Mouse (Mus musculus): Measurements from ENCODE around the gene 2410002F23Rik. TPM values are rescaled to one million over a fixed set of nuclear protein-coding genes. Genes with fewer than 3 reads are reported as not detected.

Gene 2410002F23Rik
- polyA plus RNA-seq, 1 experiment from 2014 or later, result 198 TPM

DNA sequence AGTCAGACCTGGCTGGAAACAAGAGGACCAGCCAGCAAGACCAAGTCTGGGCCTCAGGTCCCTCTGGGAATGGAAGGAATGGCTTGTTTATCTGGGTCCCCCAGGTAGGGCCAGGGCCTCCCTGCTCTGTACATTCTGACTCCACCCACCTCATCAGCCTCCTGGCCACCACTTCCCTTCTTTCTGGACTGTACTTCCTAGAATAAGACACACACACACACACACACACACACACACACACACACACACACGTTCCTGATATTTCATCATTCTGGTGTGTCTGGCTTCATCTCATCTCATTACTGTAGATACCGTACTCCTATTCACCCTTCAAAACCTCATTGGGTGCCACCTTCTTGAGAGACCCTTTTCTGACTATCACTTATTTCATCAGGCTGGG is 22.9 kb downstream of the 2410002F23Rik start:
- Histone ChIP-seq H3K27ac (no peak overlapping the region), H3K4me3 (no peak overlapping the region), H3K36me3 (no peaks in the 10 kb centered on the region), H3K27me3 (replicated peaks) (peaks cover 25% of the 10 kb centered on the region), H3K4me2 (replicated peaks) (no peak overlapping the region), H3K4me1 (no peaks in the 10 kb centered on the region), H3K9ac (no peak overlapping the region), H3K9me3 (no peaks in the 10 kb centered on the region)
- 85% methylated on average over 2 of the region's 2 CpGs for WGBS
- no peak for ATAC-seq (ENCODE audit: low FRiP score, low read depth)

DNA sequence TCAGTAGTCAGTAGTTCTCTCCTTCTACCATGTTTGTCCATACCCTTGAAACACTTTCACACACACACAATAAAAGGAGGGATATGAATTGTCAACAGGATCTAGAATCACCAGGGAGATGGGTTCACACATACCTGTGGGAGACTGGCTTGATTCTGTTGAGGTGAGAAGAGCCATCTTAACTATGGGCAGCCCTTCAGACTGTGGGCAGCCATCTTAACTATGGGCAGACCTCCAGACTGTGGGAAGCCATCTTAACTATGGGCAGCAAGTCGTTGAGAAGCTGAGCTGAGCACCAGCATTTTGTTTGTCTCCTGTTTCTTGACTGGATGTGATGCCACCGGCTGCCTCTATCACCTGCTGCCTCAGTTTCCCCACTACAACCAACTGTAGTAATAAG is 24.8 kb downstream of the 2410002F23Rik start:
- H3K4me1 ChIP-seq, result no peaks in the 10 kb centered on the region
- H3K9ac ChIP-seq, result no peak overlapping the region
- H3K27ac ChIP-seq, result no peak overlapping the region
- no peaks in the 10 kb centered on the region for H3K9me3 ChIP-seq
- no peak overlapping the region for H3K4me3 ChIP-seq
- WGBS, result 71% methylated on average over 2 of the region's 2 CpGs
- H3K36me3 ChIP-seq, result no peaks in the 10 kb centered on the region
- peaks cover 32% of the 10 kb centered on the region for H3K27me3 ChIP-seq (replicated peaks)
- no peak overlapping the region for H3K4me2 ChIP-seq (replicated peaks)
- ATAC-seq (ENCODE audit: low FRiP score, low read depth), result no peak

DNA sequence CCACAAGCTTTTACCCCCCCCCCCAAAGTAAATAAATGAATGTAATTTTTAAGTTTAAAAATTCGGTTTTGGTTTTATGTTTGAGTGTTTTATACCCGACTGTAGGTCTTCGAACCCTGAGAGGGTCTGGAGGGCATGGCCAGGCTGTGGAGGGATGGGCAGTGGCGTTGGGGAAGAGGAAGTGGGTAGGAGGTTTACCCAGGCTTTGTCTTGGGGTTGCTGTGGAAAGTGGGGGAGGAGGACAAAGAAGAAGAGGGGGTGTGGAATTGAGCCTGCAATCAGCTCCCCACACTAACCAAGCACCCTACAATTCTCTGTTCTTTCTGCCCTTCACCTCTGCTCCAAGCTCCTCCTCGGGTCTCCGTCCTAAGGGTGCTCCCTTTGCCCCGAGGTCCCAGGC is 26.0 kb downstream of the 2410002F23Rik start:
- H3K9ac ChIP-seq, result no peak overlapping the region
- WGBS, result 85% methylated on average over 7 of the region's 7 CpGs
- no peaks in the 10 kb centered on the region for H3K36me3 ChIP-seq

DNA sequence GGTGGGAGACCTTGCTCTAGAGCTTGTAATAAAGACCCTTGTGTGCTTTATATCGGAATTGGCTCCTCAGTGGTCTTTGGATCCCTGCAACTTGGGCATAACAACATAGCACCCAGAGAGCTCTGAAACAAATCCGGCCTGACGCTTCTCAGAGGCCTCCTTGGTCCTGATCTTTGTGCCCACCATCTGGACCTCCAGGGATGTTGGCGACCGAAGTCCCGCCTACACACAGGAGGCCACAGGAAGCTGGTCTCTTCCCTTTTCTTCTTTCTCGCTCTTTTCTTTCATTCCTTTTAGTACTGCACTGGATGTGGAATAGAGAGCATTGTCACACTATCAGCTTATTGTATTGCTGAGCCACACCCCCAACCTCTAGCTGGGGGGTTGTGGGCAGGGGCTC is 26.9 kb downstream of the 2410002F23Rik start:
- Histone ChIP-seq H3K9ac (no peak overlapping the region), H3K27ac (no peak overlapping the region), H3K4me1 (no peaks in the 10 kb centered on the region), H3K4me2 (replicated peaks) (no peak overlapping the region), H3K27me3 (replicated peaks) (peaks cover 25% of the 10 kb centered on the region), H3K9me3 (no peaks in the 10 kb centered on the region), H3K4me3 (no peak overlapping the region), H3K36me3 (no peaks in the 10 kb centered on the region)
- no peak for ATAC-seq (ENCODE audit: low FRiP score, low read depth)
- WGBS, result 56% methylated on average over 7 of the region's 7 CpGs

More for the DNA sequence above, 26.0 kb downstream of the 2410002F23Rik start:
- H3K9me3 ChIP-seq, result no peaks in the 10 kb centered on the region
- H3K4me2 ChIP-seq (replicated peaks), result no peak overlapping the region
- H3K27ac ChIP-seq, result no peak overlapping the region
- no peak overlapping the region for H3K4me3 ChIP-seq
- no peak for ATAC-seq (ENCODE audit: low FRiP score, low read depth)
- no peaks in the 10 kb centered on the region for H3K4me1 ChIP-seq
- H3K27me3 ChIP-seq (replicated peaks), result peaks cover 30% of the 10 kb centered on the region

DNA sequence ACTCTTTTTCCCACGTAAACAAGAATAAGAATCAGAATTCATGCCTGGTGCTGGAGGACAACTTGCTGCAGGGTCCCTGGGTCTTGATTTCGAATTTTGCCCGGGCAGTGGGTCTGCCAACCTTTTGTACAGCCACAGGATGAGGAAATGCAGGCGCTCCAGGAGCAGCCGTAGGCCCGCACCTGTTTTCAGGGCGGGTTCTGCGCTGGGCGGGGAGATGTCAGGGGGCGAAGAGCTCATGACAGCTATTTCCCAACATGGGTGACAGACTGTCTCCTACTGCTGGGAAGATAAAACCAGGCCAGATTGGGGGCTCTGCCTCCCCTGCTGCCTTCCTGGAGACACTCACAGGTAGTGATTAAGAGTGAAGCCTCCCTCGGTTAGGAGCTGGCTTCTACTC is 27.6 kb downstream of the 2410002F23Rik start:
- no peaks in the 10 kb centered on the region for H3K9me3 ChIP-seq
- H3K4me1 ChIP-seq, result no peaks in the 10 kb centered on the region
- no peak overlapping the region for H3K4me2 ChIP-seq (replicated peaks)
- no peaks in the 10 kb centered on the region for H3K36me3 ChIP-seq
- ATAC-seq (ENCODE audit: low FRiP score, low read depth), result no peak
- H3K4me3 ChIP-seq, result no peak overlapping the region
- no peak overlapping the region for H3K9ac ChIP-seq
- 33% methylated on average over 11 of the region's 11 CpGs for WGBS
- no peak overlapping the region for H3K27ac ChIP-seq
- H3K27me3 ChIP-seq (replicated peaks), result peaks cover 19% of the 10 kb centered on the region

DNA sequence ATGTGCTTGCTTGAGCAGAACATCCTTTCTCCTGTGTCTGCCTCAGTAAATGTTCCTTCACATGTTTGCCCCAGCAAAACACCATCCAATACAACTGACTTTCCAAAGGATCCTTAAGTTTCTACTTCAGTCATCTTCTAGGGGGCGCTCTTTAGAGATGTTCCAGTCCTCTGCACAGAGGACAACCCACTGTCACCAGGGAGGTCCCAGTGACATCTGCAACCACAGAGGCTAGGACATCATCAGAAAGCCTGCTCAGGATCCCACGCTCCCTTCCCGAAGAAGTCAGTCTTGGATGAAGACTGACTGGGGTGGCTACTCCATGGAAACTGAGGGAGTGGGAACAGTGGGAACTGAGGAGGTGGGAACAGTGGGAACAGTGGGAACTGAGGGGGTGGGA is 29.0 kb downstream of the 2410002F23Rik start:
- 80% methylated on average over 3 of the region's 3 CpGs for WGBS
- Histone ChIP-seq H3K36me3 (no peaks in the 10 kb centered on the region), H3K27me3 (replicated peaks) (peaks cover 18% of the 10 kb centered on the region), H3K4me1 (no peaks in the 10 kb centered on the region), H3K9ac (no peak overlapping the region), H3K9me3 (no peaks in the 10 kb centered on the region), H3K4me2 (replicated peaks) (no peak overlapping the region), H3K4me3 (no peak overlapping the region), H3K27ac (no peak overlapping the region)
- no peak for ATAC-seq (ENCODE audit: low FRiP score, low read depth)

DNA sequence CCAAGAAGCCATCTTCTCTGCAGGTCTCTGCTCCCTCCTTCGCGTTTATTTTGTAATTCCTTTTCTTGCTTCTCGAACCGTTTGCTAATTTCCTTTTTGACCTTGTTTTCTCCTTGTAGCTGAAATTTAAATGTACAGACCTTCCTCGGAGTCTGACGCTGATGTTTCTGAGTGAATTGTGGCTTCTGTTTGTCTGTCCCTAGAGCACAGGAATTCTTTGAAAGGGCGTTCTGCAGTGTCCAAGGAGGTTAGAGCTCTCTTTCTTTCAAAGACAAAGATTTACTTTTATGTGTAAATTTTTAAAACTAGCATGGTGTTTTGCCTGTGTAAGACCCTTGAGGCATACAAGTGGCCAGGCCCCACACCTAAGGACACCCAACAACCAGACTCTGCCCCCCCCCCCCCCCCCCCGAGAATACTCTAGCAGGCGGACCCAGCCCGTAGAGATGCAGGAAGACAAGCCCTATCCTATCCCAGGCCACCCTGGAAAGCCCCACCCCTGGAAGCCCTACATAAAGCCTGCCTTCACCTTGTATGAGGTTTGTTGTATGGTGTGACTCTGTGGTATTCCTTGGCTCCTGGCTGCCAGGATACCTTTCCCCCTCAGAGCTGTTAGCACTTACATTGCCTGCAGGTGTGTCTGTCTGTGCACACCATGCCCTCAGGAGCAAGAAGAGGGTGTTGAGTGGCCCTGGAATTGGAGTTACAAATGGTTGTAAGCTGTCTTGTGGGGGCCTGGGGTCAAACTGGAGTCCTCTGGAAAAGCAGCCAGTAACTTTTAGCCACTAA is 30.1 kb downstream of the 2410002F23Rik start:
- Histone ChIP-seq H3K27me3 (replicated peaks) (peaks cover 18% of the 10 kb centered on the region), H3K9ac (no peak overlapping the region), H3K4me2 (replicated peaks) (no peak overlapping the region), H3K4me3 (no peak overlapping the region), H3K4me1 (no peaks in the 10 kb centered on the region), H3K36me3 (no peaks in the 10 kb centered on the region), H3K27ac (no peak overlapping the region), H3K9me3 (no peaks in the 10 kb centered on the region)
- ATAC-seq (ENCODE audit: low FRiP score, low read depth), result no peak
- 66% methylated on average over 10 of the region's 10 CpGs for WGBS

DNA sequence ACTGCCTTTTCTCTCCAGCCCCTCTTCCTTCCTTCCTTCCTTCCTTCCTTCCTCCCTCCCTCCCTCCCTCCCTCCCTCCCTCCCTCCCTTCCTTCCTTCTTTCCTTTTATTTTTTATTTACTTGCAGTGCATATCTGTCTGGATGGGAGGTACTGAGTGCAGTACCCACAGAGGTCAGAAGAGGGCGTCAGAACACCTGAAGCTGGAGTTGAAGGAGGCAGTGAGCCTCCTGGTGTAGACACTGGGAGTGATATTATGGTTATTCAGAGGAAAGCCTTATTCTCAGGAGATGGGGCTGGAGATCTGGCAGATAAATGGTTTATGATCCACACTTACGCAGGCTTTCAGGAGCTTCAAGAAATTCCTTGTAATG is 30.7 kb downstream of the 2410002F23Rik start:
- 44% methylated on average over 2 of the region's 2 CpGs for WGBS
- Histone ChIP-seq H3K27me3 (replicated peaks) (peaks cover 18% of the 10 kb centered on the region), H3K4me3 (no peak overlapping the region), H3K4me1 (no peaks in the 10 kb centered on the region), H3K9ac (no peak overlapping the region), H3K9me3 (no peaks in the 10 kb centered on the region), H3K27ac (no peak overlapping the region), H3K4me2 (replicated peaks) (no peak overlapping the region), H3K36me3 (no peaks in the 10 kb centered on the region)
- no peak for ATAC-seq (ENCODE audit: low FRiP score, low read depth)

DNA sequence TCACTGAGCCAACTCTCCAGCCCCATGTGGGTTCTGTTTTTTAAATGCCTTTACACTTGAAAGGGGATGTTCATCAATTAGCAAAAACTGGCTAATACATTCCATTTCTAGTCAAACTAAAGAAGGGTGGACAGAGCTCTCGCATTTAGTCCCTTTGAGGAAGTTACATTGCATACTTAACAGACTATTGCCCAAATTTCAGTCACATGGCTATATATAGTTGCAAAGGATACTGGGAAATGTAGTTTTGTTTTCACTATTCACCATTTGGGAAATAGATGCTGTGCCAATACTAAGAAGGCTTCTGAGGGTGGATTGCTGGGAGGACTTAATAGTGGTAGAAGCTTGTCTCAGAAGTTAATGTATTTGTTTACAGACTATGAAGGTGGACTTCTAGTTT is 34.4 kb downstream of the 2410002F23Rik start:
- Histone ChIP-seq H3K36me3 (no peaks in the 10 kb centered on the region), H3K27me3 (replicated peaks) (peaks cover 3% of the 10 kb centered on the region; the same call in 1 of the 2 replicates), H3K9me3 (no peaks in the 10 kb centered on the region), H3K4me1 (no peaks in the 10 kb centered on the region), H3K27ac (no peak overlapping the region), H3K4me2 (replicated peaks) (no peak overlapping the region), H3K9ac (no peak overlapping the region), H3K4me3 (no peak overlapping the region)
- no peak for ATAC-seq (ENCODE audit: low FRiP score, low read depth)
- 74% methylated on average over 1 of the region's 1 CpGs for WGBS

DNA sequence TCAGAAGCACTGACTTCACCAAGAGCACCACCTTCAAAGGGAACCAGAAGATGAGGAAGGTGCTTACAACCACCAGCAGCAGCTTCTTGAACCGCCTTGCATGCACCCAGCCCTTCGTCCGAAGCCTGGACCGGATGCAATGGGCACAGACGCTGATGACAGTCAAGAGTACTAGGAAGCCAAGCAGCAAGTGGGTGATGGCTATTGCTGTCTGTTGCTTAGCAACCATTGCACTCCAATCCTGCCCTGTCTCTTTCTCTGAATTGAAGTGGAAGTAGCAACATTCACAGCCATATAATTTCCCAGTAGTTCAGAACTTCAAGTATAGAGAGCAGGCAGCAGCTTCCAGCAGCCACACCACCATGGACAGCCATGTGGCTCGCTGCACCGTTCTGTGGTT is 35.1 kb downstream of the 2410002F23Rik start:
- H3K4me1 ChIP-seq, result no peaks in the 10 kb centered on the region
- H3K27me3 ChIP-seq (replicated peaks), result no peaks in the 10 kb centered on the region
- H3K4me3 ChIP-seq, result no peak overlapping the region
- no peaks in the 10 kb centered on the region for H3K36me3 ChIP-seq
- no peak overlapping the region for H3K4me2 ChIP-seq (replicated peaks)
- no peak for ATAC-seq (ENCODE audit: low FRiP score, low read depth)
- no peak overlapping the region for H3K27ac ChIP-seq
- H3K9me3 ChIP-seq, result no peaks in the 10 kb centered on the region
- 79% methylated on average over 7 of the region's 7 CpGs for WGBS
- no peak overlapping the region for H3K9ac ChIP-seq

DNA sequence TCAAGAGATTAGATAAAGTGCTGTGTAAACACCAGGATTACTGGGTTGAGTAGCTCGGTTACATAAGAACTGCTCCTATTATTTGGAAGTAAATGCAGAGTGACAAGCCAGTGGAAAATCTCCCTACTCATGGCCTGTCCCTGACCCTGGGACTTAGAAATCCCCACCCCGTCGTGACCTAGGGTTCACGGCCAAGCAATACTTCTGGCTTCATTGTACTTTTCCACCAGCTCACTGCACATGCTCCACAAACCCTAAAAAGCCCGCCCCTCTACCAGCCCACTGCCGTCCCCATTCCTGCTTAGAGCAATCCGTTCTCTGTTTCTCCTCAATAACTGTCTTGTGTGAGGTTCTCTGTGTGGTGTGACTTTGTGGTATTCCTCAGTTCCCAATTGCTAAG is 41.2 kb downstream of the 2410002F23Rik start:
- no peak for ATAC-seq (ENCODE audit: low FRiP score, low read depth)
- WGBS, result 77% methylated on average over 7 of the region's 7 CpGs
- Histone ChIP-seq H3K4me3 (no peak overlapping the region), H3K4me2 (replicated peaks) (no peak overlapping the region), H3K27me3 (replicated peaks) (no peaks in the 10 kb centered on the region), H3K9ac (no peak overlapping the region), H3K4me1 (no peaks in the 10 kb centered on the region), H3K9me3 (no peaks in the 10 kb centered on the region), H3K27ac (no peak overlapping the region), H3K36me3 (no peaks in the 10 kb centered on the region)

DNA sequence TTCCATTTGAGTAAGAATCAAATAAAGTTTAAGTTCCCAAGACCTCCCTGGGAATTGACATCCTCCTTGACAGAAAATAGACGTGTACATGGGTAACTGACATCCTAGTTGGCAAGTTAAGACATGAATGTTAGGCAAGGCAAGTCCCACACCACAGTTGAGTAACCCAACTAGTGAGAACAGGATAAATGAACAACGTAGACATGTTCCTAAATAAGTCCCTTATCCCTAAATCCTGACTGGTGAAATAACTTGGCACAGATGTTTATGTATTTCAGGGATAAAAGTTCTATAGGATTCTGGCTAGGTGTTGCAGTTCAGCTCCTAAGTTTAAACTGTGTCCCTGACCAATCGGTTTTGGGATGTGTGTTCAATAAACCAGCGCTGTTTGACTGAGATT is 44.5 kb downstream of the 2410002F23Rik start:
- no peak for ATAC-seq (ENCODE audit: low FRiP score, low read depth)
- Histone ChIP-seq H3K9ac (no peak overlapping the region), H3K36me3 (no peaks in the 10 kb centered on the region), H3K4me1 (no peaks in the 10 kb centered on the region), H3K4me2 (replicated peaks) (no peak overlapping the region), H3K9me3 (no peaks in the 10 kb centered on the region), H3K27me3 (replicated peaks) (no peaks in the 10 kb centered on the region), H3K27ac (no peak overlapping the region), H3K4me3 (no peak overlapping the region)
- WGBS, result 87% methylated on average over 4 of the region's 4 CpGs

DNA sequence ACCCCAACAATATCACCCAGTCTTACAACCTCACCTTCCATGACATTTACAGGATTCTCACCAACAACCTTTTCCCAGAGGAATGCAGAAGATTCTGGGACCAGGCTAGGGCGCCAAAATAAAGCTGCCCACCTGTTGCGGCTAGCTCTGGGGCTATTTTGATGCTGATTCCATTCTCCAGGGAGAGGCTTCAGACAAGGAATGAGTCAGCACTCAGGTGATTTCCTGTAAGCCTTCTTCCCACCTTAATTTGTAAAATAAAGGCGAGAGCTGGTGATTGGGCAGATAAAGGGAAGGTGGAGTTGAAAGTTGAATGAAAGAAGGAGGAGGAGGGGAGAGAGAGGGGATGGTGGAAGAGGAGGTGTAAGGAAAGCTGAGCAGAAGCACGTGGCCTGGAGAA is 44.9 kb downstream of the 2410002F23Rik start:
- H3K27ac ChIP-seq, result no peak overlapping the region
- ATAC-seq (ENCODE audit: low FRiP score, low read depth), result no peak
- H3K4me3 ChIP-seq, result no peak overlapping the region
- H3K4me2 ChIP-seq (replicated peaks), result no peak overlapping the region
- H3K9me3 ChIP-seq, result no peaks in the 10 kb centered on the region
- no peaks in the 10 kb centered on the region for H3K27me3 ChIP-seq (replicated peaks)
- H3K9ac ChIP-seq, result no peak overlapping the region
- no peaks in the 10 kb centered on the region for H3K4me1 ChIP-seq
- 57% methylated on average over 4 of the region's 4 CpGs for WGBS
- H3K36me3 ChIP-seq, result no peaks in the 10 kb centered on the region

All from neural tube, embryonic 12.5 days (tissue).